Mouse (Mus musculus) forebrain, postnatal 0 days (tissue): ENCODE results near the gene Bglap. TPM values are rescaled to one million over a fixed set of nuclear protein-coding genes. Genes with fewer than 3 reads are reported as not detected.
"Not testable (repeated sequence)": the region's sequence is repeated elsewhere in the genome, so short reads cannot be mapped to it uniquely, and the experiment has no call there.

Source experiments
- ATAC-seq: fragments of 200-750 bp; cut with Nextera tagmentation; 2 replicates; pipeline ENCODE4 v1.8.0; 2017; ENCODE audit warnings: mild to moderate bottlenecking, moderate library complexity
- DNase-seq: peaks from one replicate; pipeline ENCODE4 v3.0.0-alpha.2; 2015
- H3K27ac ChIP-seq: fragments of 300-500 bp; sonication (generic); 2 replicates; pipeline ENCODE4 v1.5.1; 2014; ENCODE audit warnings: low read depth, mild to moderate bottlenecking, antibody characterized with exemption, low read length, moderate library complexity, mixed read lengths
- H3K27me3 ChIP-seq: fragments of 300-500 bp; sonication (generic); 2 replicates; pipeline ENCODE4 v1.6.1; 2014; ENCODE audit warnings: mild to moderate bottlenecking, low read length, mixed read lengths; ENCODE audit not compliant: insufficient read depth
- H3K36me3 ChIP-seq: fragments of 300-500 bp; sonication (generic); 2 replicates; pipeline ENCODE4 v1.6.1; 2014; ENCODE audit warnings: mild to moderate bottlenecking, moderate library complexity; ENCODE audit not compliant: insufficient read depth
- H3K4me1 ChIP-seq: fragments of 300-500 bp; sonication (generic); 2 replicates; pipeline ENCODE4 v1.6.1; 2014; ENCODE audit warnings: antibody characterized with exemption; ENCODE audit not compliant: insufficient read depth
- H3K4me2 ChIP-seq: fragments of 300-500 bp; sonication (generic); 2 replicates; pipeline ENCODE4 v1.6.1; 2014; ENCODE audit warnings: low read depth, mild to moderate bottlenecking, moderate library complexity
- H3K4me3 ChIP-seq: fragments of 300-500 bp; sonication (generic); 2 replicates; pipeline ENCODE4 v1.5.1; 2014; ENCODE audit warnings: low read depth, low read length, mixed read lengths
- H3K9ac ChIP-seq: fragments of 300-500 bp; sonication (generic); 2 replicates; pipeline ENCODE4 v1.6.1; 2014; ENCODE audit warnings: mild to moderate bottlenecking
- H3K9me3 ChIP-seq: fragments of 300-500 bp; sonication (generic); 2 replicates; pipeline ENCODE4 v1.6.1; 2016; ENCODE audit warnings: low read length
- CTCF ChIP-seq: sonication (generic); IDR thresholded peaks from 2 replicates; pipeline ENCODE4 v1.5.1; 2016; ENCODE audit warnings: antibody characterized with exemption, control low read depth, low read depth
- WGBS: fragments of 180-500 bp; shearing (Covaris S2); extraction: QIAGEN DNeasy Blood & Tissue Kit; methylation state at CpG from one replicate; pipeline ENCODE4 v1.1.7; 2014; 5-methylcytosine and 5-hydroxymethylcytosine counted together
- polyA plus RNA-seq: library from polyadenylated mRNA; unstranded; fragments of >200 nt; fragmentation: Nextera tagmentation; extraction: Ambion mirVana; gene quantifications from 2 replicates; pipeline ENCODE4 v1.2.1, GENCODE M21; 2015
- total RNA-seq: library from RNA; depleted of rRNA; stranded (reverse); fragments of >200 nt; gene quantifications from 2 replicates; pipeline ENCODE4 v1.2.3, GENCODE M21; 2014

Bglap gene
- total and polyA plus RNA-seq, 2 experiments from 2014 or later = 0.76 TPM; not detected in 1

- H3K27ac ChIP-seq, H3K9me3 ChIP-seq, DNase-seq, H3K4me1 ChIP-seq, H3K9ac ChIP-seq, H3K36me3 ChIP-seq, H3K27me3 ChIP-seq, ATAC-seq, H3K4me3 ChIP-seq: not testable (repeated sequence)
- 0 out of 2 replicates have a peak overlapping the region, but pooled peaks have one; percentile 30 for H3K4me2 ChIP-seq
- 52% methylated on average over 3 of the region's 7 CpGs for WGBS
These were observed 16.7 kb downstream of the Bglap start for GRCm38 (mm10) chr3:88367517-88367916.

GRCm38 (mm10) chr3:88366830-88367428 lies 17.3 kb downstream of the Bglap start:
- H3K4me1 ChIP-seq, H3K36me3 ChIP-seq, H3K9me3 ChIP-seq, H3K27ac ChIP-seq, H3K27me3 ChIP-seq: not testable (repeated sequence)
- Histone ChIP-seq H3K4me2 (peak overlapping the region; percentile 30), H3K9ac (peak overlapping the region; percentile 35), H3K4me3 (0 out of 2 replicates have a peak overlapping the region, but pooled peaks have one; percentile 9)
- ATAC-seq (peak; percentile 94), DNase-seq (peak; percentile 56)
- WGBS = 1% methylated on average over 17 of the region's 22 CpGs

DNA sequence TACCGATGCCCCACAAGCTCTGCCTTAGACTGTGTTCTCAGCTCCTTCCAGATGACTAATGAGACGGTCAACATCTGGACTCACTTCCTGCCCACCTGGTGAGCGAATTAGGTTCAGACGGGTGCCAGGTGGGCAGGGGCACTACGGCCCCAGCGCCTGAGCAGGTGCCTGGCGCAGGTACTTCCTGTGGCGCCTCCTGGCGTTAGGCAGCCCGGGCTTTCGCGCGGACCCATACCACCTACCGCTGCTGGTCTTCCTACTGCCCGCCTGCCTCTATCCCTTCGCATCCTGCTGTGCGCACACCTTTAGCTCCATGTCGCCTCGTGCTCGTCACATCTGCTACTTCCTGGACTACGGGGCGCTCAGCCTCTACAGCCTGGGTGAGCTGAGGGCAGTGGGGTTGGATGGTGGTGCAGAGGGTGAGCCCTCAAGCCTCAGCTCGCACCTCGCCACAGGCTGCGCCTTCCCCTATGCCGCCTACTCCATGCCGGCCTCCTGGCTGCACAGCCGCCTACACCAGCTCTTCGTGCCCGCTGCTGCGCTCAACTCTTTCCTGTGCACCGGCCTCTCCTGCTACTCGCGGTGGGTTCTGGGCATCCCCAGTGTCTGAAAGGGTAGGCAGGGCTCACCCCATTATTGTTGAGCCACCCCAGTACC lies 18.4 kb downstream of the Bglap start:
- no peak for ATAC-seq
- Histone ChIP-seq H3K27me3 (no peaks in the 10 kb centered on the region), H3K4me3 (no peak overlapping the region), H3K9ac (no peak overlapping the region), H3K9me3 (no peaks in the 10 kb centered on the region), H3K36me3 (peaks cover 18% of the 10 kb centered on the region), H3K4me1 (no peaks in the 10 kb centered on the region), H3K27ac (no peak overlapping the region), H3K4me2 (no peak overlapping the region)
- 45% methylated on average over 34 of the region's 34 CpGs for WGBS
- no peak for TF ChIP-seq CTCF
- no peak for DNase-seq

GRCm38 (mm10) chr3:88364337-88364736 lies 19.9 kb downstream of the Bglap start, which contains the start of gene Paqr6:
Gene Paqr6, plus strand, starts transcription at chr3:88364584.
- Histone ChIP-seq H3K27me3 (no peaks in the 10 kb centered on the region), H3K27ac (no peak within 1 kb of the TSS), H3K9me3 (no peaks in the 10 kb centered on the region), H3K4me2 (no peak within 1 kb of the TSS), H3K4me3 (no peak within 1 kb of the TSS), H3K9ac (no peak within 1 kb of the TSS), H3K36me3 (peaks cover 33% of the 10 kb centered on the region), H3K4me1 (no peaks in the 10 kb centered on the region)
- DNase-seq (no peak), ATAC-seq (no peak)
- TF ChIP-seq CTCF = no peak
- WGBS = 3% methylated on average over 16 of the region's 16 CpGs

DNA sequence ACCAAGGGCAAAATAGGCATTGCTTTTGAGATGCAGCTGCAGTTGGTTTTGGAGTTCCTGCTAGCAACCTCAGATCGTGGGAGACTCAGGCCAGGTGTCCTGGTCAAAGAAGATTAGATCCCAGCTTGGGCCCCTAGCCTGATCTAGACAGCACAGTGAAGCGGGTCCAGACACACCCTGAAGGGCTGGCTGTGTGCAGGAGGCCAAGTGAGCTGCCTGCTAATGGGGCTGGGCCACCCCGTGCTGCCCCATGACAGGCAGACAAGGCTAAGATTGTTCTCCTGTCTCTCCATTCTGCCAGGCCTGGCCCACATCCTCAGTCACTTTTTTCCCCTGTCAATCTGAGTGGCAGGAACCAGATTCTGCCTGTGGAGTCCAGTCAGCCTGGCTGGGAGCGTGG lies 20.6 kb downstream of the Bglap start:
- Histone ChIP-seq H3K4me3 (no peak overlapping the region), H3K4me1 (no peaks in the 10 kb centered on the region), H3K4me2 (no peak overlapping the region), H3K36me3 (peaks cover 39% of the 10 kb centered on the region), H3K27ac (no peak overlapping the region), H3K9ac (no peak overlapping the region), H3K9me3 (no peaks in the 10 kb centered on the region), H3K27me3 (no peaks in the 10 kb centered on the region)
- ATAC-seq = peak; percentile 38
- WGBS = 42% methylated on average over 4 of the region's 4 CpGs
- no peak for TF ChIP-seq CTCF
- no peak for DNase-seq

GRCm38 (mm10) chr3:88361612-88362313 lies 22.5 kb downstream of the Bglap start:
- no peaks in the 10 kb centered on the region for H3K27me3 ChIP-seq

DNA sequence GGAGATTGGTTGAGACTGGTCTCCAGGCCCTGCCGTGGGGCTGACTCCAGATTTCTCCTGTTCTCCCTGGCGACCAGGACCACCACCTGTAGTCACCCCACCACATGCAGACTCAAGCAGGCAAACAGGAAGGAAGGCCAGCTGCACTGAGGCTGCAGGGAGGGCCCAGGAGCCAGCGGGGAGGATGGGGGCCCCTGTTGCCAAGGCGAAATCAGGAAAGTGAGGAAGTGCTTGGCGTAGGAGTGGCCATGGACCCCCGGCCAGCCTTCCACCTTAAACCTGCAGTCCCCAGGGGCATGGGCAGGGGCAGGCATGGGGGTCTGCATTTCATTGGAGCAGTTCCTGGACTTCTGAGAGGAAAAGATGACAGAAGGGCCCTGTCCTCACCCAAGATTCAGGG lies 23.2 kb downstream of the Bglap start:
- DNase-seq = no peak

More at GRCm38 (mm10) chr3:88361612-88362313, 22.5 kb downstream of the Bglap start:
- DNase-seq (no peak), ATAC-seq (peak; percentile 28)
- peaks cover 57% of the 10 kb centered on the region for H3K36me3 ChIP-seq
- H3K9ac ChIP-seq = no peak overlapping the region
- no peak overlapping the region for H3K4me2 ChIP-seq
- 85% methylated on average over 2 of the region's 2 CpGs for WGBS
- no peaks in the 10 kb centered on the region for H3K9me3 ChIP-seq
- 0 out of 2 replicates have a peak overlapping the region, but pooled peaks have one; percentile 5 for H3K27ac ChIP-seq
- TF ChIP-seq CTCF = no peak
- no peak overlapping the region for H3K4me3 ChIP-seq
- no peaks in the 10 kb centered on the region for H3K4me1 ChIP-seq

More for the DNA sequence above, 23.2 kb downstream of the Bglap start:
- no peak for TF ChIP-seq CTCF
- Histone ChIP-seq H3K27ac (no peak overlapping the region), H3K27me3 (no peaks in the 10 kb centered on the region), H3K4me2 (no peak overlapping the region), H3K4me1 (no peaks in the 10 kb centered on the region), H3K36me3 (peaks cover 64% of the 10 kb centered on the region), H3K9ac (no peak overlapping the region), H3K4me3 (no peak overlapping the region), H3K9me3 (no peaks in the 10 kb centered on the region)
- WGBS = 79% methylated on average over 6 of the region's 6 CpGs
- no peak for ATAC-seq
